Mouse (Mus musculus): ENCODE data around the gene Slc35e2.

Gene Slc35e2

DNA sequence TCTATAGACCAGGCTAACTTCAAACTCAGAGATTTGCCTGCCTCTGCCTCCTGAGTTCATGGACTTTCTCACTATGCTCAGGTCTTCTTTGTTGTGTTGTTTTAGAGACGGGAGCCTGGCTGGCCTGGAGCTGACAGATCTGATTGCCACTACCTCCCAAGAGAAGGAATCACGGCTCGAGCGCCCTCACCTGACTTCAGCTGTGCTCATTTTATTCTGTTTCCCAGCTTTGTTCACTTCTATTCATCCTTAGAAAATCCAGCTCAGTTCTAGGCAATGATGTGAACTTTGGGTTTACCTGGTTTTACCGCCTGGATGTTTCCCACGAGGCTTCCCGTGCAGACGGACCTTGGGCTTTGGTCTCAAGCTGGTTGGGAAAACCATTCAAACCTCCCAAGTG, 25.7 kb upstream of the Slc35e2 start:
- DNase-seq (ENCODE audit: extremely low spot score, low read depth, low spot score), result no peak

DNA sequence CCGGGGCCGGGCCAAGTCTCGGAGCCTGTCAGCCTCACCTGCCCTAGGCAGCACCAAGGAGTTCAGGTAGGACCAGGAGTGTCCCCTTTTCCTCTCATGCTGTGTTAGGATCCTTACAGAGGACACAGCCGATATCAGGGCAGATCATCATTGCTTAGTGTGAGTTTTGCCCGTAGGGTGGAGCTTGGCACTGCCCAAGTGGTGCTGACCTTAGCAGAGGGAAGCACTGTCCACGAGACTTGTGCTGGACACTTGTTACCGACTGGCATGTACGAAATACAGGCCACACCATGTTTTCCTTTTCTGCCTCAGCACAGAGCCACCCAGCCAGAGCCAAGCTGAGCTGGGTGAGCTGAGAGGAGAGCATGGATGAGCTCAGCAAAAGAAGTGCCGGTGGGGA, 24.1 kb upstream of the Slc35e2 start:
- no peak for DNase-seq (ENCODE audit: extremely low spot score, low read depth, low spot score)

DNA sequence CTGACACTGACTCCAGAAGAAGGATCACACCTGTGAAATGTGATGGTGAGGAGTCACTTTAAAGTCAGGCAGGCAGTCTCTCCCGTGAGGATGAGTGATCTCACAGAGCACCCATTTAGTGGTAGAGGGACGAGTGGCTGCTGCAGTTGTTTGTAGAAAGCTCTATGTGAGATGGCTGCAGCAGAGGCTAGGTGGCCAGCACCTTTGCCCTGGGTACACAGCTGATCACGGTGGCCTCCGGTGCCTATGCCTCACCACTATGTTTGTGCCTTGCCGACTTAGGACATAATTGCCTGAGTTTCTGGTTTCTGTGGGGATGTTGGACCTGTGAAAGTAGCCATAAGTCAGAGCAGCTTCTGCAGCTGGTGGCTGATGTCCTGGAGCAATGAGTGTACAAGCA, 23.5 kb upstream of the Slc35e2 start:
- no peak for DNase-seq (ENCODE audit: extremely low spot score, low read depth, low spot score)

DNA sequence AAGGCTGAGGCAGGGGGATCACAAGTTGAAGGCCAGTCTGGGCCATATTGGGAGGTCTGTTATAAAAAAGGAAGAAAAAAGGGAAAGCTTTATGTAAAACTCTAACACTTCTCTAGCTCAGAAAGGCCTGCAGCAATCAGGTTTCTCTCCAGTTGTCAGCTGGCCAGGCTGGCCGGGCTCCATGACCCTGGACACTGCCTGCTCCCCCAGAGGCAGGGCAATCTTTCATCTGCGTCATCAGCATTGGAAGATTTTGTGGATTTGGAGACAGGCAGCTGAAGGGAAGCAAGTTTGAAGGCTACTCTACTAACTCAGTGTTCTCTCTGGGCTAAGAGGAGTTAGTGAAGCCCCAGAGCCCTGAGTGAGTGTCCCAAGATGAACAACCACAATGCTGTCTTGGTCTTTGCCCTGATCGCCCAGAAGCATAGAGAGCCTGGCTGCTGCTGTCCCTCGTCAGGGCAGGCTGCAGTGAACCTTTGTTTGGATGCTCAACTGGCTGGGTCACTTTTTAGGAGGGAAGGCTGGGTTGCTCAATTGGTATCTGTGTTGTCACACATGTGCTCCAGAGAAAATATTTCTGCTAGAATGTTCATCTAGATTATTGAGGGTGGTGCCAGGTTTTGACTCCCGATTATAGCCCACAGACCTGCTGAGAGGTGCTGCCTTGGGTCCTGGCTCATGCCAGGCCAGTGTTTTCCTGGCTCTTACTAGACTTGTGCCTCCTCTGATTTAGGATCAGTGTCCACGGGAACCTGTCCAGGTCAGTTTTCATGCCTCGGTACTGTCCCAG, 22.7 kb upstream of the Slc35e2 start:
- no peak for DNase-seq (ENCODE audit: extremely low spot score, low read depth, low spot score)

DNA sequence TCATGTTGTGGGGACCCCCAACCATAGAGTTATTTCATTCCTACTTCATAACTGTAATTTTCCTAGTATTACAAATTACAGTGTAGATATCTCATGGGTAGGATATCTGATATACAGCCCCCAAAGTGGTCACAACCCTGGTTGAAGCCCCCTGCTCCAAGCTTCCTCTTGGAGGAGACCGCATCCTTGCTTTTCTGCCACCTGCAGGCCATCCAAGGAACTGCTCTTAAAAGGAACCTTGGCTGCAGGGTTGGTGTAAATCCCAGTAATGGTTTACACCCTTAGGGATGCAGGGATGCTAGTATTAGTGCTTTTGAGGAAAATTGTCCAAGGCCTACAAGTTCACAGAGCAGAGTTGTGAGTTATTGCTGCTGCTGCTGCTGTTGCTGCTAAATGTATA, 20.8 kb upstream of the Slc35e2 start:
- DNase-seq (ENCODE audit: extremely low spot score, low read depth, low spot score), result no peak

DNA sequence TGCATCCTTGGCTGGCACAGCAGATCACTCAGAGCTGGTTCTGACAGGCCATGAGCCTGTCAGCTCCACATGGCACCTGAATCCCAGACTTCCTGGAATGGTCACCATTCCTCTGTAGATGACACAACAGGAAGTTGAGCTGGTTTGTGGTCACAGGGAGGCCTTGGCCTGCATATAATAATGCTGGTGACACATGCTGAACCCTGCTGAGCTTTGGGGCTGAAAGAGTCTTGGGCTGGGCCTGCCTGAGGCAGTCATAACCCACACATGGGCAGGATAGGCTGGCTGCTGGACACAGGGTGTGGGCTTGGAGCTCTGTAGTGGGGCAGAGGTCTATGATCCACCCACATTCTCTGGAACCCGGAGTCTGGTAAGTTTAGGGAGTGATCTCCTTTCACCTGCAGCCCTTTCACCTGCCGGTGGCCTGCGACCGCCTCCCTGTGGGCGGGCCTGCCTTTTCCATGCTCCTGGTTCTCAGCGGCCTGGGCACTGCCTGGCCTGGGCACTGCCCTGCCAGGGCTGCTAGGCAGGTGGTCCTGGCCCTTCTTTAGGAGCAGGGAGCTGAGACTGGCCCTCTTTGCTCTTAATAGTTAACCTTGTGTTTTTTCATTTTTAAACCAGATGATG, 18.8 kb upstream of the Slc35e2 start:
- no peak for DNase-seq (ENCODE audit: extremely low spot score, low read depth, low spot score)

DNA sequence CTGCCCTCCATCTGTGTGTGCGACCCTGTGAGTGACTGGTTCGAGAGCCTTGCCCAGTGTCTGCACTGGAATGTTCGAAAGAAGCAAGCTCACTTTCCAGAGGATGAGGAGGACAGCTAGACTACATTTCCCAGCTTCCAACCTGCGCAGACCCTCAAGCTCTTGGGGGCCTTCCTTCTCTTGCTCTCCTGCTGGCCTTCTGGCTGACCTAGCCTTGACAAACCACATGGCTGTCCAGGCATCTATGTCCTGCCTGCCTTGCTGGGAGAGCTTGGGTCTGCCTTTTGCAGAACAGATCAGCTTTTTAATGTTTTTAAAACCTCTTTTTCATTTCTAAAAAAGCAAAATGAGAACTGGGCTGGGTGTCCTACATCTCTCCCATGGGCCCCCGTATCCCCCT, 11.9 kb upstream of the Slc35e2 start:
- DNase-seq (ENCODE audit: extremely low spot score, low read depth, low spot score), result no peak

DNA sequence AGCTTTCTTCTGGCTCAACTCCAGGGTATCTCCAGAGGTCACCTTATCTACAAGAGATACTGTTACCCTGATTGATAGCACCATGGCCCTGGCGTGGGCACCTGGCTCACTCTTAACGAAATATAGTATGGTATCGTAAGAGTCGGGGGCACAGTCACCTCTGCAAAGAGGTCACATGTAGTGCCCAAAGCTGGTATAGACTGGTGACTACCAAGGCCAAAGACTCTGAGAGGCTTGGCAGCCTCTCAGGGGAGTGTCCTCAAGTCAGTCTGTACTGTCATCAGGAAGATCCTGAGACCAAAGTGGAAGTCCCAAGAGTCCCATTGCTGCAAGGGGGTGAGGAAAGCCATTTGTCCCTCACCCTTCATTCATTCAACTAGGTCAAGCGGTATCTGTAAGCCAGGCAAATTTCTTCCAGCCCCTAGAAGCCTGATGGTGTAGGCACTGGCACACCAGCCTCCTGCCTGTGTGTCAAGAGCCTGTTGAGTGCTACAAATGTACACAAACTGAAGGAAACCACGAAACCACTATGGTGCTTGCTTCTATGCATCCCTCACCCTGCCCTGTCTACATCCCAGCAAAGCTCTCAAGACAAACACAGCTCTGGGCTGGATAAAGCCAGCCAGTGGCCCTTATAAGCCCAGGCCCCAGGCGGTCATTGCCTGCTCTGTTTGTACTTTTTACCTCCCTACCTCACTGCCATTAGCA, 10.1 kb upstream of the Slc35e2 start:
- DNase-seq (ENCODE audit: extremely low spot score, low read depth, low spot score), result no peak

DNA sequence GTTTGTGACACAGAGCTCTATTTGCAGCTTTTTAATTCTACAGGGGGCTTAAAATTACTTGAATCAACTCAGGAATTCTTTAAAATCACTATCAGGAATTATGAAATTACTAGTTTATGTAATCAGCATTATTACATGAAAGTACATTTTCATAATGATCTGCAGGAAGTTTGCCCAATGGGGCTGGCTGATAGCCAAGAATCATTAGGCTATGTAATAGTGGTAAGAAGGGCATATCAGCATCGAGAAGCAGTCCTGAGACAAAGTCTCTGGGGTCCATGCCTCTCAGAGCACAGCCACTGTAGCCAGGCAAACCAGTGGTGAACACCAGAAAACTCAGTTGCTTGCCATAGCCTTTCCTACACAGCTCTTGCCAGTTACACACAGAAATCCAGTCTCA, 7.4 kb upstream of the Slc35e2 start:
- no peak for DNase-seq (ENCODE audit: extremely low spot score, low read depth, low spot score)

DNA sequence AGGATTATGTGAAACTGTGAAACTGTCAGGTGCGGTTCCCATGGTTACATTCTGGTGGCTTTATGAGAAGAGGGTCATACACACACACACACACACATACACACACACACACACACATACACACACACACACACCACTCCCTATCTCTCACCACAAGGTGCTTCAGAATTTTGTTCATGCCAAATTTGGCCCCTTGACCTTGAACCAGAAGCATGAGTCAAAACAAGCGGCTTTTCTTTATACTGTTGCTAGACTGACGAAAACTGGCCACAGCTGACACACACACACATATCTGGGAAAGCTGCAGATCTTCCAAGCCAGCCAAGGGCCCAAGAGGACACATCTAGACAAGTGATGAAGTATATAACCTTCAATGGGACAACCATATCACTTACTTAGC, 5.4 kb upstream of the Slc35e2 start:
- no peak for DNase-seq (ENCODE audit: extremely low spot score, low read depth, low spot score)

DNA sequence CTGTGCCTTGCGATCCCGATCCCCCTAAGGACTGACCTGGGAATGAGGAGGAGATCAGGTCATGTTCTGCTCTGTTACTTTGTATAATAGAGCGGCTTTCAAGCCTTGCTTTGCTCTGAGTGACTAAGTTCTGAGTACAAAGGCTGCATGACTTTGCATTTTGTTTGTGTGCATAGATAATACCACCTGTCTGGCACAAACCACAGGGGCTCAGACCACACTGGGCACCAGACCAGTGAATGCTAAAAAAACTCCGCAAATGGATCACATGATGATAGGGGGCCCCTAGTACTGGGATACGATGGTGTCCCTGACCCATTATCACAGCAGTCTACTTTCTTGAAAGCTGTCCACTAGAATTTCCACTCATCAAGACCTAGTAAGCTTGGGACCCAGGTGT, 4.6 kb upstream of the Slc35e2 start:
- no peak for DNase-seq (ENCODE audit: extremely low spot score, low read depth, low spot score)

DNA sequence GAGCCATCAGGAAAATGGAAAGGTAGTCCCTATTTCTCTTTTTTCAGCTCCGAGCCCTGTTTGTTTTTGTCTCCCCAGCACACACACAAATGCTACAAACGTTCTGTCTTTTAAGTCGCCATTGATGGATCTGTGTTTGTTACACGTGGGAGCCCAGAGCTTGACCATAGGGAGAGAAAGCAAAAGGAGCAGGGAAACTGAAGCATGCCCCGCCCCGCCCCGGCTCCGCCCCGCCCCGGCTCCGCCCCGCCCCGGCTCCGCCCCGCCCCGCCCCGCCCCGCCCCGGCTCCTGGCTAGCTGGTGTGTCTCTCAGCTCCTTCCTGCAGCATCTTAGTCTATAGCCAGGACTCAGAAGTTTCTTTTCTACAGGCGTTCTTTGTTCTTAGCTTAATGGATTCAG, 2.7 kb upstream of the Slc35e2 start:
- no peak for DNase-seq (ENCODE audit: extremely low spot score, low read depth, low spot score)

DNA sequence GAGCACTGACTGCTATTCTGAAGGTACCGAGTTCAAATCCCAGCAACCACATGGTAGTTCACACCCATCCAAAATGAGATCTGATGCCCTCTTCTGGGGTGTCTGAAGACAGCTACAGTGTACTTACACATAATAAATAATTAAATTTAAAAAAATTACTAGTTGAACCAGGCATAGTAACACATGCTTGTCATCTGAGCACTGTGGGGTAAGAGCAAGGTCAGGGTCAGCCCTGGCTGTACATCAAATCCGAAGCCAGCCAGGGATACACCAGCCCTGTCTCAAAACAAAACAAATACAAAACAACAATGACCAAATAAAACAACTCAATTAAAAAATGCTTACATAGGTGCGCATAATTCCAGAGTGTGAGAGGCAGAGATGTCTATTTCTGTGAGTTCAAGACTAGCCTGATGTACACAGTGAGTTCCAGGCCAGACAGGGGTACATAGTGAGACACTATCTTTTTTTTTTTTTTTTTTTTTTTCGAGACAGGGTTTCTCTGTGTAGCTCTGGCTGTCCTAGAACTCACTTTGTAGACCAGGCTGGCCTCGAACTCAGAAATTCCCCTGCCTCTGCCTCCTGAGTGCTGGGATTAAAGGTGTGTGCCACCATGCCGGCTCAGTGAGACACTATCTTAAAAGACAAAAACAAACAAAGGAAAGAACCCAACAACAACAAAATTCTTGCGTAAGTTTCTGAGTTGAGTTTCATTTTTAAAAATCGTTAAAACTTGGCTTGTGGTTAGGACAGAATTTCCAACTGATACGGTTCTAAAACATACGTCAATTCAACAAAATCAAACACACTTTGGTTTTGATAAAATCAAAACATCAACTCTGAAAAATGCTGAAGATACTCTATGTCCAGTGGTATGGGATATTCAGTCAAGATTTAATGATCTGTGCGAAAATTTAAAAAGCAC, 1.1 kb upstream of the Slc35e2 start:
- no peak for DNase-seq (ENCODE audit: extremely low spot score, low read depth, low spot score)

DNA sequence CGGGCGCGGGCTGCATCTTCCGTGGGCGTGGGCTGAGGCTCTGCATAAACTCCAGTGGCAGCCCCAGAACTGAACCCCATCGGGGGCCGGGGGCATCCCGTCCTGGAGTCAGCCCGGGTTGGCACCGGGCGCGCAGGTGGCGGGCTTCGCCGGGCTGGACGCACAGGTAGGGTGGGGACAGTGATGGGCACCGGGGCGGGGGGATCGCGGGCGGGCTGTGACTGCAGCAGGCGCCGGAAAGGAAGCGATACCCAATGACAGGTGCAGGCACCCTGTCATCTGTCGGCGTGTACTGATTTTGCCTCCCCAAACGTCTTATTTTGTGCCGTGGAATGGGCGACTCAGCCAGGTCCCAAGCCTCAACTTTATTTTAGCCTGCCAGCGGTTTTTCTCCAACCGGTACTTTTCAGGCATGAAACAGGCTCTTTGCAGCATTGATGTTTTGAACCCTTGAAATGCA, 811 bp downstream of the Slc35e2 start:
- no peak for DNase-seq (ENCODE audit: extremely low spot score, low read depth, low spot score)

DNA sequence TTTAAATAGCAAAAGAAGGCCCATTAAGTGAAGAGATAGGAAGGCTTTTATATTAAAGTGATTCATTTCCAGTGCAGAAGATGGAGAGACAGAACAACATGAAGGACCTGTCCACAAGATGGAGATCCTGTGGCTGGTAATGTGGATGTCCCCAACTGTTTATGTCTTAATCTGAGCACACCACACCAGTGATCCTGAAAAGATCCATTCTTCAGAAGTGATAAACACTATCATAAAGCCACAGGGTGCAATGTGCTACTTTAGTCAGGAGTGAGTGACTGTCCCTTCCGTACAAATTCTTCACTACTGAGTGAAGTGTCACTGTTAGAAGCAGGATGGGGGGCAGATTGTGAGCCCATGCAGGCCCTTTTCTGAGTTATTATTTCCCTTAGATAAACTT, 1.5 kb downstream of the Slc35e2 start:
- no peak for DNase-seq (ENCODE audit: extremely low spot score, low read depth, low spot score)

DNA sequence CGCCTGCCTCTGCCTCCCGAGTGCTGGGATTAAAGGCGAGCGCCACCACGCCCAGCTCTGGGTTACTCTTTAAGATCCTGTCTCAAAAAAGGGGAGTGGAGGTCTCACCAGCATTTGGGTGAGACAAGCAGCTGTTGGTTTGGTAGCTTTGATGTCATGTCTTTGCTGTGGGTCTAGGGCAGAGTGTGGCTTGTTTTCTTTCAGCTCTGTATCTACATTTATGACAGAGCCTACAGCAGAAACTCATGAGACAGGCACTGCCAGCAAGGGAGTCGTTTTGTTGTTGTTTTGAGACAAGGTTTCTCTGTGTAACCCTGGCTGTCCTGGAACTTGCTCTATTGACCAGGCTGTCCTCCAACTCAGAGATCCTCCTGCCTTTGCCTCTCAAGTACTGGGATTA, 2.6 kb downstream of the Slc35e2 start:
- no peak for DNase-seq (ENCODE audit: extremely low spot score, low read depth, low spot score)

DNA sequence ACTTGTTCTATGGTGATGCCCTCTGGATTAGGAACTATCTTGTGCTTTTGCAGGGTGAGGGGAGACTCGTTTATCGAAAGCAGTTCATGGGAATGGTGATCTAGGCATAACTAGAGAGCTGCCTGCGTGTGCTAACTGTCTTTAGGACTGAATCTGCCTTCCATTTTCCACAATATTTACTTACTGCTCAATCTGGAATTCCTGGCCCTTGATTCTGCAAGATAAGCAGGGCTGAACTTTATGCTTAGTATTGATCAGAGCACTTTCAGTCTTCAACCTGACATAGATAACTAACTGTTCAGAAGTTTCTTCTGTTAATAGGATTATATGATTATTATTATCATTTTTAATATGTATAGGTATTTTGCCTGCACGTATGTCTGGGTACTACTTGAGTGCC, 3.9 kb downstream of the Slc35e2 start:
- no peak for DNase-seq (ENCODE audit: extremely low spot score, low read depth, low spot score)

DNA sequence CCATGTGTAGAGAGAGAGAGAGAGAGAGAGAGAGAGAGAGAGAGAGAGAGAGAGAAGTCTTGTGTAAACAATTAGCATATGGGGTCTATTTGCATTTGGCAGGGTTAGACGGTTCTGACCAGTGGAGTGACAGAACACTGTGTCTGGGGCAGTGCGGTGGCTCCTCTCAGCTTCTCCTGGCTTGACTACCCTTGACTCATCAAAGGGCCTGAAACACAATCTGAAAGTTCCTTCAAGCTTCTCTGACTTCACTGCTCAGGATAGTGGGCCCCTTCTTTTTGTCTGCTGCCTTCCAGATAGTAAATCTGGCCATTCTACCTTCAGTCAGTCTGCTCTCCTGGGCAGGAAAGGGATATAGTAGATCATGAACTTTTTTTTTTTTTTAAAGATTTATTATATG, 5.6 kb downstream of the Slc35e2 start:
- DNase-seq (ENCODE audit: extremely low spot score, low read depth, low spot score), result no peak

DNA sequence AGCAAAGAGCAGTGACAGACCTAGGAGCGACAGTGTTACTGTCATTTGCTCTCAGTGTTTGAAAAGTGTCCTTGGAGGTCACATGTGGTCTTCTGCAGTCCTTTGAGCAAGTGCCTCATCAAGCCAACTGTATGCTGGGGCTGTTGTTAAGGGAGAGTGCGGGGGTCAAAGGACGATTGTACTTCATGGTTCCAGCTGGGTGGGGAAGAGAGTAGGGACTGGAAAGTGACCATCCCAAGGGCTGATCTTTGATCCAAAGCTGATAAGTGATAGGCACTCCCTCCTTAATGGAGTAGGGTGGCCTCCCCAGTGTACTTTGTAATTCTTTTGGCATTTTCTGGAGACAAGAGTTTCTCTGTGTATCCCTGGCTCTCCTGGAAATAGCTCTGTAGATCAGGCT, 10.6 kb downstream of the Slc35e2 start:
- no peak for DNase-seq (ENCODE audit: extremely low spot score, low read depth, low spot score)

DNA sequence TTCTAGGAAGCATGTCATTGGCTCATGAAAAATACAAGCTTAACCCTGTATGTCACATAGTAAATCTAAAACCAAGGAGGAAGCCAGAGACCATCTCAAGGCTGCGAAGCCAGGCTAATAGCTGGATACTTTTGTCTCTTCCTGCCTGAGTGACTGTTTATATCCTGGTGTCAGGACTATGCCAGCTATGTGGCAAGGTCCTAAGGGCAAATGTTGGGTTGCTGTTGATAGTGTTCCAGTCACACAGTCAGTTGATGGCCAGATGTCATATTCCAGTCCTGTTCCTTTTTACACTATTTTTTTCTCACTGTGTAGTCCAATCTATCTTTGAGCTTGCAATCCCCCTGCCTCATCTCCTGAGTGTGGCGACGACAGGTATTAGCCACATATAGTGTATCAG, 12.0 kb downstream of the Slc35e2 start:
- no peak for DNase-seq (ENCODE audit: extremely low spot score, low read depth, low spot score)

DNA sequence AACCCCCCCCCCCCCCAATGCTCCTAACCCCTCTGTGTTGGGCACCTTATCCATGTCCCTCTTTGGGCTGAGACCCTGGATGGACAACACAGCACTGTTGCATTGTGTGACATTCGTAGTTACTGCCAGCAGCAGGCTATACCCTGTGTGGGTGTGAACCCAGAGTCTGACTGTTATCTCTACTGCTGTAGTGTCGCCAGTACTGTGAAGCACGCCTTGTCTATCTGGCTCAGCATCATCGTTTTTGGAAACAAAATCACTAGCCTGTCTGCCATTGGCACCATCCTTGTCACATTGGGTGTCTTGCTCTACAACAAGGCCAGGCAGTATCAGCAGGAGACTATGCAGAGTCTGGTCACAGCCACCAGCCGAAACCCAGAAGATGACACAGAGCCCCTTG, 17.1 kb downstream of the Slc35e2 start:
- no peak for DNase-seq (ENCODE audit: extremely low spot score, low read depth, low spot score)

Data from hindlimb bud, embryonic 11.5 days (tissue).